Mouse (Mus musculus): ENCODE results near the gene Cped1.

GRCm38 (mm10) chr6:22035408-22035807, 49.7 kb downstream of the Cped1 start:
- no peak for TF ChIP-seq CTCF (IDR thresholded peaks at IDR 0.05)
- no peak for TF ChIP-seq POLR2A (IDR thresholded peaks at IDR 0.05; ENCODE audit: insufficient read depth, low read depth, low read length)
- no peak for TF ChIP-seq EP300 (IDR thresholded peaks at IDR 0.05; ENCODE audit: insufficient read depth, low read depth, low read length)

All from heart, adult 2 months (tissue).